Comparison of ENCODE assay signal across 8 mouse cellular contexts in genomic region chr16:11940477-11940876, GRCm38 (mm10). TPM values are rescaled to one million over a fixed set of nuclear protein-coding genes. Genes with fewer than 3 reads are reported as not detected.
A peak's percentile ranks its signal among the peaks of the same experiment; 100 is the strongest.
DNase-seq lines count a peak whose midpoint lies in the region; ATAC-seq and TF ChIP-seq lines count a peak whose summit lies in the region.

No protein-coding gene starts in this region.

- H3K4me2 ChIP-seq in neural tube, embryonic 15.5 days, result no peak overlapping the region
- no peak overlapping the region for H3K4me2 ChIP-seq in liver, embryonic 14.5 days (ENCODE audit: low read depth)

- no peaks in the 10 kb centered on the region; the same call in 1 of the 2 replicates for H3K9me3 ChIP-seq in neural tube, embryonic 15.5 days (replicated peaks)
- no peaks in the 10 kb centered on the region for H3K9me3 ChIP-seq in liver, embryonic 14.5 days (ENCODE audit: control insufficient read depth, low read length)

- H3K4me1 ChIP-seq in neural tube, embryonic 15.5 days, result no peaks in the 10 kb centered on the region
- H3K4me1 ChIP-seq in liver, embryonic 14.5 days (replicated peaks; ENCODE audit: control insufficient read depth in 2 of 2, insufficient read depth in 2 of 2, low read length in 1 of 2), result no peaks in the 10 kb centered on the region

- no peak for ATAC-seq in cerebellum, adult (ENCODE audit: insufficient number of reproducible peaks, low FRiP score, low TSS enrichment)
- ATAC-seq in neural tube, embryonic 15.5 days (ENCODE audit: low FRiP score), result no peak
- ATAC-seq in liver, embryonic 14.5 days (ENCODE audit: insufficient read depth), result no peak

- intact Hi-C loops in heart, postnatal 10 days (cut with DNase I), result loop anchor here (5.0 kb wide), 4 partner anchors 243 to 513 kb away; no protein-coding TSS in a partner anchor

- no peak overlapping the region for H3K27ac ChIP-seq in neural tube, embryonic 15.5 days (replicated peaks)
- H3K27ac ChIP-seq in liver, embryonic 14.5 days, result no peak overlapping the region

- peak; percentile 74 for TF ChIP-seq CTCF in liver, embryonic 14.5 days (IDR thresholded peaks at IDR 0.05; ENCODE audit: low read depth)

- peak; percentile 45 for DNase-seq in cerebellum, adult 11 months
- DNase-seq in neural tube, embryonic 10.5 days (ENCODE audit: extremely low spot score, low spot score), result peak; percentile 17
- DNase-seq in c-Kit-positive CD71-negative TER-119-negative erythroid progenitor cells, embryonic 14.5 days (ENCODE audit: low read depth), result peak; percentile 30
- peak; percentile 44 to 72 for DNase-seq in heart, postnatal 10 days
- DNase-seq in liver, embryonic 14.5 days (ENCODE audit: low read depth in 3 of 3, low spot score in 3 of 3), result peak in 1 of 3 experiments; percentile 17
- peak; percentile 74 for DNase-seq in splenic B cell, adult 2 months (ENCODE audit: low read depth, low spot score)

- H3K4me3 ChIP-seq in neural tube, embryonic 15.5 days (replicated peaks), result no peak overlapping the region
- no peak overlapping the region for H3K4me3 ChIP-seq in liver, embryonic 14.5 days (ENCODE audit: insufficient read depth in 1 of 2, low read depth in 2 of 2, low read length in 2 of 2)

- H3K36me3 ChIP-seq in neural tube, embryonic 15.5 days, result no peaks in the 10 kb centered on the region
- no peaks in the 10 kb centered on the region for H3K36me3 ChIP-seq in liver, embryonic 14.5 days (replicated peaks; ENCODE audit: control insufficient read depth, insufficient read depth, low read depth)
- no peaks in the 10 kb centered on the region for H3K36me3 ChIP-seq in splenic B cell, adult 2 months (ENCODE audit: control insufficient read depth, insufficient read depth, low read length, poor library complexity, severe bottlenecking)

- TF ChIP-seq EP300 in liver, embryonic 14.5 days (IDR thresholded peaks at IDR 0.05; ENCODE audit: low read depth), result no peak

- H3K27me3 ChIP-seq in neural tube, embryonic 15.5 days (replicated peaks), result no peaks in the 10 kb centered on the region
- no peaks in the 10 kb centered on the region for H3K27me3 ChIP-seq in liver, embryonic 14.5 days (ENCODE audit: control insufficient read depth, insufficient read depth, low read length)
- no peaks in the 10 kb centered on the region for H3K27me3 ChIP-seq in splenic B cell, adult 2 months (ENCODE audit: control insufficient read depth, insufficient read depth, low read length, poor library complexity, severe bottlenecking)

- no peak overlapping the region for H3K9ac ChIP-seq in neural tube, embryonic 15.5 days (replicated peaks)
- no peak overlapping the region for H3K9ac ChIP-seq in liver, embryonic 14.5 days (replicated peaks)

RNA-seq across cellular contexts. Expression of gene Cpped1, which starts 31.2 kb away (rescaled TPM):
- polyA plus RNA-seq in neural tube, embryonic 15.5 days (2015; fragmentation: Nextera tagmentation; extraction: Ambion mirVana), result 12.8 and 16.7 TPM in 2 replicates
- total RNA-seq in heart, postnatal 10 days (2021), result 10 to 100 TPM; 69.2 to 73.6 TPM
- 5.0 and 6.1 TPM in 2 replicates for polyA plus RNA-seq in liver, embryonic 14.5 days (2012; rRNA removed)
- 13.0 TPM in 2 replicates for polyA plus RNA-seq in liver, embryonic 14.5 days (2014; fragmentation: Nextera tagmentation; extraction: Ambion mirVana)

RNA-seq across cellular contexts. Expression of gene Shisa9, which starts 43.4 kb away (rescaled TPM):
- polyA plus RNA-seq in neural tube, embryonic 15.5 days (2015; fragmentation: Nextera tagmentation; extraction: Ambion mirVana), result 8.5 and 9.7 TPM in 2 replicates
- total RNA-seq in heart, postnatal 10 days (2021), result under 1 TPM in 1 of 2 experiments, not detected in 1; 0.05 TPM
- 0.14 and 0.21 TPM in 2 replicates for polyA plus RNA-seq in liver, embryonic 14.5 days (2012; rRNA removed)
- polyA plus RNA-seq in liver, embryonic 14.5 days (2014; fragmentation: Nextera tagmentation; extraction: Ambion mirVana), result 0.27 and 0.30 TPM in 2 replicates
